Mouse (Mus musculus) spleen, adult 2 months (tissue): Measurements from ENCODE around the gene Nipa2. TPM values are rescaled to one million over a fixed set of nuclear protein-coding genes. Genes with fewer than 3 reads are reported as not detected.

Source experiments
- DNase-seq, 2 experiments: peaks; one replicate each; pipeline versions ENCODE4 v3.0.0 to v3.0.0-alpha.2; 2012 to 2021; ENCODE audit warnings: low spot score in 2 of 2, low read depth in 1 of 2
- H3K27ac ChIP-seq: fragments of 200-500 bp; 2 replicates; pipeline ENCODE4 v1.5.1; 2012; ENCODE audit warnings: low read length, inconsistent platforms; ENCODE audit not compliant: insufficient read depth
- H3K27me3 ChIP-seq: fragments of 200-500 bp; 2 replicates; pipeline ENCODE4 v1.6.1; 2012; ENCODE audit warnings: mild to moderate bottlenecking, moderate library complexity, low read length, inconsistent platforms; ENCODE audit not compliant: control insufficient read depth, insufficient read depth
- H3K36me3 ChIP-seq: fragments of 200-500 bp; 2 replicates; pipeline ENCODE4 v1.6.1; 2012; ENCODE audit warnings: mild to moderate bottlenecking, low read length, inconsistent platforms; ENCODE audit not compliant: control insufficient read depth, insufficient read depth
- H3K4me1 ChIP-seq: fragments of 200-500 bp; 2 replicates; pipeline ENCODE4 v1.6.1; 2011; ENCODE audit warnings: inconsistent platforms; ENCODE audit not compliant: control insufficient read depth, insufficient read depth, insufficient read length
- H3K4me3 ChIP-seq: fragments of 200-500 bp; 2 replicates; pipeline ENCODE4 v1.5.1; 2011; ENCODE audit warnings: mild to moderate bottlenecking, inconsistent platforms; ENCODE audit not compliant: insufficient read depth, insufficient read length; ENCODE audit errors: extremely low read depth
- CTCF ChIP-seq: fragments of 200-500 bp; IDR thresholded peaks from 2 replicates; pipeline ENCODE4 v1.5.1; 2011; ENCODE audit warnings: mild to moderate bottlenecking, inconsistent platforms; ENCODE audit not compliant: insufficient read depth, insufficient read length, insufficient replicate concordance; ENCODE audit errors: extremely low read depth
- POLR2A ChIP-seq: fragments of 200-500 bp; IDR thresholded peaks from 2 replicates; pipeline ENCODE4 v1.6.1; 2011; ENCODE audit warnings: low read depth, low read length, inconsistent platforms
- WGBS: fragments of 180-500 bp; shearing (Covaris S2); methylation state at CpG from one replicate; pipeline ENCODE4 v1.1.7; 2018; 5-methylcytosine and 5-hydroxymethylcytosine counted together
- polyA plus RNA-seq: library from polyadenylated mRNA; depleted of rRNA; stranded (reverse); fragments of >200 nt; gene quantifications from 2 replicates; pipeline ENCODE4 v1.2.3, GENCODE M21; 2012

The Nipa2 gene
- polyA plus RNA-seq, 1 experiment, result 7.1 TPM

GRCm38 (mm10) chr7:55969415-55969814 is 7.1 kb upstream of the Nipa2 start:
- Histone ChIP-seq H3K4me1 (peaks cover 5% of the 10 kb centered on the region; the same call in 1 of the 2 replicates), H3K27me3 (no peaks in the 10 kb centered on the region), H3K27ac (no peak overlapping the region; the same call in 1 of the 2 replicates), H3K36me3 (no peaks in the 10 kb centered on the region), H3K4me3 (no peak overlapping the region)
- no peak for TF ChIP-seq POLR2A
- no peak for TF ChIP-seq CTCF
- DNase-seq, result no peak
- 5% methylated on average over 1 of the region's 1 CpGs for WGBS

DNA sequence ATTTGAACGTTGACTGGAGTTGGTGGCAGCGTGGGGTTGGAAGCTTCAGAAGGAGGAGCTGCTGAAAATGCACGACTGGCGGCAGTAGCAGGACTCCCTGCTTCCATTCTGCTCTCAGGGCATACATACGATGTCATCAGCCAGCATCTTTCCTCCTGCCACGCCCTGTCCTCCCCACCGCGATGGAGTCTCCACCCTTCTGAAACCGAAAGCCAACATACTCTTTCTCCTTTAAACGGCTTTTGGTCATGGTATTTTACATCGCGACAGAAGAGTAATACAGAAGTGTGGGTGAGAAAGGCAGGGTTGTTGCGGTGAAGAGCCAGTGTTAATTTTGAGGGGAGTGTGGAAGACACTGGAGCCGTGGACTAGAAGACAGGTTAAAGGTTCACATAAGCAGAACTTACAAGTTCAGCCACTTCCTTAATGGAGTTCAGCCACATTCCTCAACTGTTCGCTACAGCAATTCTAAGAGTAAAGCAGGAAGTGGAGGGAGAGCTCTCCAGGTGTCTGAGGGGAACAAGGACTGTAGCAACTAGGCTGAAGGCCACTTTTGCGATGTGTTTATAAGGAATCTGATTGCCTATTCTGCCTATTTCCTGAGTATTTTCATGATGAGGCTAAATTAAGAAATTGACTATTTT is 6.1 kb upstream of the Nipa2 start:
- Histone ChIP-seq H3K4me3 (peak overlapping the region; percentile 62), H3K27me3 (no peaks in the 10 kb centered on the region), H3K36me3 (no peaks in the 10 kb centered on the region), H3K4me1 (peaks cover 5% of the 10 kb centered on the region; the same call in 1 of the 2 replicates), H3K27ac (peak overlapping the region; percentile 45)
- DNase-seq, result peak; percentile 19 to 41
- 2% methylated on average over 16 of the region's 16 CpGs for WGBS
- TF ChIP-seq POLR2A, result no peak
- no peak for TF ChIP-seq CTCF

DNA sequence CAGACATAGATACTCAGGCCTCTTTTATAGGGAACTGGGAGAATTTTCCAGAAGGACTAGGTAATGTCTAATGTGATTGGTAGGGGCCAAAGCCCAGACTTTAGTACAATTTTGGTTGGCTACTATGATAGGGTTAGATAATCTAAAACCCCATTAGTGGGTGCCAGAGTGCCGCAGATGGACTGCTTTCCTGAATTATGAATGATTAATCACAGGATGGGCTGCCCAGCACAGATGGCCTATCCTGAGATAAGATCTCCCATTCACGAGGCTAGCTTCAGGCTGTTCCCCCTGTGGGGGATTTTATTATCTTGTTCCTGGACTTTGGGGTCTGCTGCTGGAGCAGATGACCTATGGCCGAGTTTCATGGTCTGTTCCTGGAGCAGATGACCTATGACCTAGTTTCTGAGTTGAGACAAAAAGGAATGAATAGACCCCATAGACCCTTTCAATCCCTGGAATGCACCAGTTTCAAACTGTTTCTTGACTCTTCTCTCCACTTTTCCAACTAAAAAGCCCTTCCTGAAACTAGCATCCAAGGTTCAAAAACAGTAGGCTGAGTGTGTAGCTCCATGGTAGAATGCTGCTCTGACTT is 4.7 kb upstream of the Nipa2 start:
- H3K27ac ChIP-seq, result no peak overlapping the region
- no peaks in the 10 kb centered on the region for H3K36me3 ChIP-seq
- 76% methylated on average over 3 of the region's 3 CpGs for WGBS
- no peaks in the 10 kb centered on the region for H3K27me3 ChIP-seq
- peaks cover 5% of the 10 kb centered on the region for H3K4me1 ChIP-seq
- no peak for TF ChIP-seq CTCF
- TF ChIP-seq POLR2A, result no peak
- no peak for DNase-seq
- H3K4me3 ChIP-seq, result no peak overlapping the region

- peaks cover 2% of the 10 kb centered on the region for H3K4me1 ChIP-seq
Observed at GRCm38 (mm10) chr7:55960506-55960905, 1.8 kb downstream of the Nipa2 start.

GRCm38 (mm10) chr7:55959801-55960200 is 2.5 kb downstream of the Nipa2 start:
- no peak overlapping the region for H3K4me3 ChIP-seq
- no peak for TF ChIP-seq CTCF
- TF ChIP-seq POLR2A, result no peak
- 85% methylated on average over 3 of the region's 3 CpGs for WGBS
- DNase-seq, result peak in 1 of 2 experiments; percentile 27
- no peak overlapping the region for H3K27ac ChIP-seq
- 0 out of 2 replicates have a peak, but pooled peaks cover 2% of the 10 kb centered on the region for H3K36me3 ChIP-seq
- peaks cover 2% of the 10 kb centered on the region for H3K4me1 ChIP-seq
- H3K27me3 ChIP-seq, result no peaks in the 10 kb centered on the region; the same call in 1 of the 2 replicates

More at GRCm38 (mm10) chr7:55960506-55960905, 1.8 kb downstream of the Nipa2 start:
- peak in 1 of 2 experiments; percentile 26 for DNase-seq
- Histone ChIP-seq H3K4me3 (no peak overlapping the region), H3K27me3 (no peaks in the 10 kb centered on the region), H3K27ac (no peak overlapping the region), H3K36me3 (0 out of 2 replicates have a peak, but pooled peaks cover 2% of the 10 kb centered on the region)
- WGBS, result 82% methylated on average over 1 of the region's 1 CpGs
- no peak for TF ChIP-seq CTCF
- no peak for TF ChIP-seq POLR2A

DNA sequence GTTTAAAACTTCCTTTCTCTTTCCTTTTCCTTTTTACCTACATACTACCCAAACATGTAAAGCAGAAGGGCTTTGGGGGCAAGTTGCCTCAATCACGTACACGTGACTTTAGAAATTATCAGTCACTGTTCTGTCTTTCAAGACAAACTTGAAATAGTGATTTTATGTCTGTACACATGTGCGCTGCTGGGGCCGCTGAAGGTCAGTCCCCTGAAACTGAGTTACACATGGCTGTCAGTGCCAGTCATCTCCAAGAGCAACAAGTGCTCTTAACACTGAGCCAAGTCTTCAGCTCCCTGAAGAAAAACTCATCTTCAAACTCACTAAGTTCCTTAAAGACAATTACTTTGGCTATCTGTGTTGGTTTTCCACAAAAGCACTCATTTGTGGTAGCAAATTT is 4.4 kb downstream of the Nipa2 start:
- 81% methylated on average over 4 of the region's 4 CpGs for WGBS
- H3K36me3 ChIP-seq, result peaks cover 4% of the 10 kb centered on the region; the same call in 1 of the 2 replicates

More for the DNA sequence above, 4.4 kb downstream of the Nipa2 start:
- Histone ChIP-seq H3K4me3 (no peak overlapping the region), H3K4me1 (peaks cover 2% of the 10 kb centered on the region), H3K27ac (no peak overlapping the region), H3K27me3 (no peaks in the 10 kb centered on the region; the same call in 1 of the 2 replicates)
- TF ChIP-seq POLR2A (no peak), CTCF (no peak)
- DNase-seq, result no peak
